In genomic region chr16:91527500-91527899, GRCm38 (mm10) we compare ENCODE assay signal across 14 mouse cellular contexts. TPM values are rescaled to one million over a fixed set of nuclear protein-coding genes. Genes with fewer than 3 reads are reported as not detected.
DNase-seq lines count a peak whose midpoint lies in the region; ATAC-seq lines count a peak whose summit lies in the region.
"Had no signal": no experiment of that assay in that cellular context is flagged by ENCODE, and none has a peak within 500 bp of the region (broad histone marks: within the 10 kb centered on the region; RNA-seq: fewer than 3 reads in every experiment).

No protein-coding gene starts in this region.

- no peak overlapping the region for H3K4me3 ChIP-seq in lung, embryonic 16.5 days (ENCODE audit: low read length)
- no peak overlapping the region for H3K4me3 ChIP-seq in liver, embryonic 13.5 days (replicated peaks)
- H3K4me3 ChIP-seq in stomach, embryonic 15.5 days (replicated peaks) = no peak overlapping the region
- H3K4me3 ChIP-seq: hindbrain, embryonic 12.5 days; limb, embryonic 13.5 days; midbrain, embryonic 12.5 days had no signal

- 35% methylated on average over 5 of the region's 5 CpGs for WGBS in lung, embryonic 16.5 days
- WGBS in liver, embryonic 13.5 days (ENCODE audit: insufficient replicate concordance) = 26% methylated on average over 5 of the region's 5 CpGs
- 43% methylated on average over 5 of the region's 5 CpGs for WGBS in stomach, embryonic 15.5 days

- H3K36me3 ChIP-seq in lung, embryonic 16.5 days (ENCODE audit: control insufficient read depth, insufficient read depth, low read length) = no peaks in the 10 kb centered on the region
- H3K36me3 ChIP-seq in liver, embryonic 13.5 days = no peaks in the 10 kb centered on the region
- H3K36me3 ChIP-seq in stomach, embryonic 15.5 days = no peaks in the 10 kb centered on the region
- H3K36me3 ChIP-seq: hindbrain, embryonic 12.5 days; limb, embryonic 13.5 days; midbrain, embryonic 12.5 days had no signal

- no peak overlapping the region for H3K9ac ChIP-seq in lung, embryonic 16.5 days (ENCODE audit: low read length)
- peak overlapping the region; percentile 33; the same call in 1 of the 2 replicates for H3K9ac ChIP-seq in liver, embryonic 13.5 days
- no peak overlapping the region for H3K9ac ChIP-seq in stomach, embryonic 15.5 days
- H3K9ac ChIP-seq: hindbrain, embryonic 12.5 days; limb, embryonic 13.5 days; midbrain, embryonic 12.5 days had no signal

- peak; percentile 31 to 43 for DNase-seq in adrenal gland, adult (ENCODE audit: inconsistent age in 2 of 2, low spot score in 1 of 2)
- no peak for DNase-seq in adrenal gland, adult 8-10 months
- DNase-seq in lung, postnatal 14 days = no peak
- DNase-seq in liver, embryonic 13.5 days = no peak
- DNase-seq in adipocyte (ENCODE audit: low spot score) = no peak
- DNase-seq: cerebellum, adult 18-20 months had no signal

- H3K27ac ChIP-seq in lung, embryonic 16.5 days (ENCODE audit: low read length) = no peak overlapping the region
- H3K27ac ChIP-seq in liver, embryonic 13.5 days = no peak overlapping the region
- no peak overlapping the region for H3K27ac ChIP-seq in stomach, embryonic 15.5 days
- H3K27ac ChIP-seq: hindbrain, embryonic 12.5 days; limb, embryonic 13.5 days; midbrain, embryonic 12.5 days had no signal

- H3K4me2 ChIP-seq in lung, embryonic 16.5 days (ENCODE audit: low read depth, low read length) = no peak overlapping the region
- H3K4me2 ChIP-seq in liver, embryonic 13.5 days = peak overlapping the region; percentile 19
- no peak overlapping the region for H3K4me2 ChIP-seq in stomach, embryonic 15.5 days
- H3K4me2 ChIP-seq: hindbrain, embryonic 12.5 days; limb, embryonic 13.5 days; midbrain, embryonic 12.5 days had no signal

- H3K27me3 ChIP-seq in lung, embryonic 16.5 days (ENCODE audit: control insufficient read depth, insufficient read depth, low read depth, low read length) = no peaks in the 10 kb centered on the region; the same call in 1 of the 2 replicates
- peaks cover 8% of the 10 kb centered on the region for H3K27me3 ChIP-seq in liver, embryonic 13.5 days
- H3K27me3 ChIP-seq in stomach, embryonic 15.5 days (replicated peaks) = no peaks in the 10 kb centered on the region
- H3K27me3 ChIP-seq: hindbrain, embryonic 12.5 days; limb, embryonic 13.5 days; midbrain, embryonic 12.5 days had no signal

- H3K9me3 ChIP-seq in lung, embryonic 16.5 days (ENCODE audit: control insufficient read depth, low read length) = peaks cover 4% of the 10 kb centered on the region
- H3K9me3 ChIP-seq in liver, embryonic 13.5 days (replicated peaks) = peaks cover 5% of the 10 kb centered on the region
- H3K9me3 ChIP-seq in stomach, embryonic 15.5 days = no peaks in the 10 kb centered on the region
- H3K9me3 ChIP-seq: hindbrain, embryonic 12.5 days; limb, embryonic 13.5 days; midbrain, embryonic 12.5 days had no signal

- 0 out of 2 replicates have a peak, but pooled peaks cover 2% of the 10 kb centered on the region for H3K4me1 ChIP-seq in lung, embryonic 16.5 days (replicated peaks; ENCODE audit: control insufficient read depth, insufficient read depth, low read length)
- H3K4me1 ChIP-seq in liver, embryonic 13.5 days (replicated peaks) = peaks cover 30% of the 10 kb centered on the region
- no peaks in the 10 kb centered on the region for H3K4me1 ChIP-seq in stomach, embryonic 15.5 days
- H3K4me1 ChIP-seq: hindbrain, embryonic 12.5 days; midbrain, embryonic 12.5 days had no signal

- ATAC-seq in lung, embryonic 16.5 days (ENCODE audit: low read depth) = peak; percentile 14; the same call in 1 of the 2 replicates
- peak; percentile 52 for ATAC-seq in liver, embryonic 13.5 days (ENCODE audit: low read depth)
- ATAC-seq in stomach, embryonic 15.5 days (ENCODE audit: insufficient read depth, low FRiP score, low read depth) = 0 out of 2 replicates have a peak, but pooled peaks have one; percentile 35
- no peak for ATAC-seq in CD4-positive, CD25-positive, alpha-beta regulatory T cell, adult 4 months
- ATAC-seq: forebrain, embryonic 16.5 days; intestine, postnatal 0 days had no signal

RNA-seq across cellular contexts. Expression of gene Ifngr2, which starts 19.4 kb away (rescaled TPM):
- 10 to 100 TPM; 21.8 to 35.9 (median 29.7) TPM for total RNA-seq in adrenal gland, adult 8-10 months (2022)
- polyA plus RNA-seq in lung, embryonic 16.5 days (2015; fragmentation: Nextera tagmentation; extraction: Ambion mirVana) = 53.7 and 54.1 TPM in 2 replicates
- 15.4 and 18.1 TPM in 2 replicates for polyA plus RNA-seq in liver, embryonic 13.5 days (2015; fragmentation: Nextera tagmentation; extraction: Ambion mirVana)
- 49.3 and 55.6 TPM in 2 replicates for polyA plus RNA-seq in stomach, embryonic 15.5 days (2015; fragmentation: Nextera tagmentation; extraction: Ambion mirVana)
- polyA plus RNA-seq in CD4-positive, CD25-positive, alpha-beta regulatory T cell, adult 4 months (2017; shearing (Covaris generic)) = 10 to 100 TPM; 29.9 to 35.3 TPM

RNA-seq across cellular contexts. Expression of gene Ifnar1, which starts 42.5 kb away (rescaled TPM):
- 10 to 100 TPM; 53.4 to 86.0 (median 68.6) TPM for total RNA-seq in adrenal gland, adult 8-10 months (2022)
- 65.0 and 69.3 TPM in 2 replicates for polyA plus RNA-seq in lung, embryonic 16.5 days (2015; fragmentation: Nextera tagmentation; extraction: Ambion mirVana)
- polyA plus RNA-seq in liver, embryonic 13.5 days (2015; fragmentation: Nextera tagmentation; extraction: Ambion mirVana) = 18.0 and 19.1 TPM in 2 replicates
- polyA plus RNA-seq in stomach, embryonic 15.5 days (2015; fragmentation: Nextera tagmentation; extraction: Ambion mirVana) = 48.8 and 49.4 TPM in 2 replicates
- 100 to 1,000 TPM in 1 of 2 experiments, 10 to 100 TPM in 1; 86.0 to 120 TPM for polyA plus RNA-seq in CD4-positive, CD25-positive, alpha-beta regulatory T cell, adult 4 months (2017; shearing (Covaris generic))

Comparison
In these comparisons a context has a peak if more than half of its experiments do, and no peak if none do; other contexts are left out.
1. DNase-seq: peak in adrenal gland, adult (2 of 2); none in adrenal gland, adult 8-10 months (single experiment), lung, postnatal 14 days (single experiment), liver, embryonic 13.5 days (single experiment) and adipocyte (single experiment).